Mouse (Mus musculus) lung, postnatal 0 days (tissue): ENCODE measurements around the gene Pip5k1b. TPM values are rescaled to one million over a fixed set of nuclear protein-coding genes. Genes with fewer than 3 reads are reported as not detected.

ENCODE experiments used
- ATAC-seq: fragments of 200-750 bp; cut with Nextera tagmentation; 2 replicates; pipeline ENCODE4 v1.8.0; 2017; ENCODE audit warnings: moderate library complexity
- DNase-seq: peaks from one replicate; pipeline ENCODE4 v3.0.0-alpha.2; 2016; ENCODE audit warnings: low spot score
- H3K27ac ChIP-seq: fragments of 300-500 bp; sonication (generic); 2 replicates; pipeline ENCODE4 v1.5.1; 2014; ENCODE audit warnings: antibody characterized with exemption, mild to moderate bottlenecking, low read length, mixed read lengths
- H3K27me3 ChIP-seq: fragments of 300-500 bp; sonication (generic); replicated peaks from 2 replicates; pipeline ENCODE4 v1.6.1; 2014; ENCODE audit warnings: low read length, mixed read lengths; ENCODE audit not compliant: insufficient read depth
- H3K36me3 ChIP-seq: fragments of 300-500 bp; sonication (generic); 2 replicates; pipeline ENCODE4 v1.6.1; 2014; ENCODE audit warnings: low read length, mixed read lengths; ENCODE audit not compliant: insufficient read depth
- H3K4me1 ChIP-seq: fragments of 300-500 bp; sonication (generic); 2 replicates; pipeline ENCODE4 v1.6.1; 2014; ENCODE audit warnings: antibody characterized with exemption, low read depth, low read length, mixed read lengths; ENCODE audit not compliant: insufficient read depth
- H3K4me2 ChIP-seq: fragments of 300-500 bp; sonication (generic); replicated peaks from 2 replicates; pipeline ENCODE4 v1.6.1; 2014; ENCODE audit warnings: low read depth, mild to moderate bottlenecking, low read length, moderate library complexity, mixed read lengths
- H3K4me3 ChIP-seq: fragments of 300-500 bp; sonication (generic); 2 replicates; pipeline ENCODE4 v1.5.1; 2014; ENCODE audit warnings: low read depth, low read length
- H3K9ac ChIP-seq: fragments of 300-500 bp; sonication (generic); replicated peaks from 2 replicates; pipeline ENCODE4 v1.6.1; 2014; ENCODE audit warnings: low read depth, mild to moderate bottlenecking
- H3K9me3 ChIP-seq: fragments of 300-500 bp; sonication (generic); 2 replicates; pipeline ENCODE4 v1.6.1; 2016; ENCODE audit warnings: low read length, mixed read lengths
- CTCF ChIP-seq: IDR thresholded peaks from 2 replicates; pipeline ENCODE4 v1.5.1; 2016; ENCODE audit warnings: antibody characterized with exemption, mild to moderate bottlenecking
- EP300 ChIP-seq: IDR thresholded peaks from 2 replicates; pipeline ENCODE4 v1.6.1; 2016; ENCODE audit warnings: antibody characterized with exemption, mild to moderate bottlenecking, control low read depth
- WGBS: fragments of 180-500 bp; shearing (Covaris S2); extraction: QIAGEN DNeasy Blood & Tissue Kit; methylation state at CpG from one replicate; pipeline ENCODE4 v1.1.7; 2014; 5-methylcytosine and 5-hydroxymethylcytosine counted together
- polyA plus RNA-seq: library from polyadenylated mRNA; unstranded; fragments of >200 nt; fragmentation: Nextera tagmentation; extraction: Ambion mirVana; gene quantifications from 2 replicates; pipeline ENCODE4 v1.2.1, GENCODE M21; 2015

Pip5k1b gene
- polyA plus RNA-seq, 1 experiment from 2014 or later = 14.5 TPM

GRCm38 (mm10) chr19:24307271-24308221, 248.1 kb downstream of the Pip5k1b start:
- TF ChIP-seq EP300 (no peak), CTCF (no peak)
- ATAC-seq (peak; percentile 62), DNase-seq (peak; percentile 56)
- Histone ChIP-seq H3K27me3 (no peaks in the 10 kb centered on the region), H3K4me1 (peaks cover 11% of the 10 kb centered on the region; the same call in 1 of the 2 replicates), H3K9ac (no peak overlapping the region), H3K27ac (peak overlapping the region; percentile 51), H3K9me3 (no peaks in the 10 kb centered on the region), H3K36me3 (no peaks in the 10 kb centered on the region), H3K4me3 (no peak overlapping the region), H3K4me2 (no peak overlapping the region)
- WGBS = 43% methylated on average over 13 of the region's 13 CpGs

GRCm38 (mm10) chr19:24306351-24306750, 249.3 kb downstream of the Pip5k1b start:
- Histone ChIP-seq H3K36me3 (no peaks in the 10 kb centered on the region), H3K4me2 (no peak overlapping the region), H3K4me1 (peaks cover 11% of the 10 kb centered on the region; the same call in 1 of the 2 replicates), H3K9ac (no peak overlapping the region), H3K9me3 (no peaks in the 10 kb centered on the region), H3K27ac (no peak overlapping the region), H3K4me3 (no peak overlapping the region), H3K27me3 (no peaks in the 10 kb centered on the region)
- 80% methylated on average over 5 of the region's 5 CpGs for WGBS
- 0 out of 2 replicates have a peak, but pooled peaks have one; percentile 15 for TF ChIP-seq CTCF
- no peak for TF ChIP-seq EP300
- ATAC-seq (no peak), DNase-seq (no peak)

GRCm38 (mm10) chr19:24302198-24302597, 253.5 kb downstream of the Pip5k1b start:
- no peak for DNase-seq
- Histone ChIP-seq H3K4me2 (no peak overlapping the region), H3K27ac (no peak overlapping the region), H3K36me3 (no peaks in the 10 kb centered on the region), H3K4me1 (no peaks in the 10 kb centered on the region; the same call in 1 of the 2 replicates), H3K4me3 (no peak overlapping the region), H3K27me3 (no peaks in the 10 kb centered on the region), H3K9me3 (no peaks in the 10 kb centered on the region), H3K9ac (no peak overlapping the region)
- 55% methylated on average over 10 of the region's 10 CpGs for WGBS
- TF ChIP-seq EP300 (no peak), CTCF (no peak)
- no peak for ATAC-seq

GRCm38 (mm10) chr19:24301768-24302148, 253.9 kb downstream of the Pip5k1b start:
- TF ChIP-seq EP300 = no peak
- Histone ChIP-seq H3K4me3 (no peak overlapping the region), H3K9ac (no peak overlapping the region), H3K4me2 (no peak overlapping the region), H3K36me3 (no peaks in the 10 kb centered on the region), H3K27me3 (no peaks in the 10 kb centered on the region), H3K4me1 (no peaks in the 10 kb centered on the region), H3K27ac (no peak overlapping the region), H3K9me3 (no peaks in the 10 kb centered on the region)
- DNase-seq = no peak
- no peak for ATAC-seq
- 39% methylated on average over 5 of the region's 5 CpGs for WGBS

GRCm38 (mm10) chr19:24300994-24301767, 254.5 kb downstream of the Pip5k1b start:
- 6% methylated on average over 9 of the region's 9 CpGs for WGBS
- peak; percentile 87 for DNase-seq

GRCm38 (mm10) chr19:24293537-24293936, 262.1 kb downstream of the Pip5k1b start:
- Histone ChIP-seq H3K9me3 (no peaks in the 10 kb centered on the region), H3K4me3 (no peak overlapping the region), H3K27ac (no peak overlapping the region), H3K4me2 (no peak overlapping the region), H3K27me3 (no peaks in the 10 kb centered on the region), H3K4me1 (no peaks in the 10 kb centered on the region), H3K9ac (no peak overlapping the region), H3K36me3 (no peaks in the 10 kb centered on the region)
- DNase-seq = peak; percentile 52
- 36% methylated on average over 5 of the region's 5 CpGs for WGBS
- ATAC-seq = peak; percentile 83
- TF ChIP-seq CTCF (no peak), EP300 (peak; percentile 66)

More at GRCm38 (mm10) chr19:24300994-24301767, 254.5 kb downstream of the Pip5k1b start:
- no peaks in the 10 kb centered on the region for H3K27me3 ChIP-seq
- H3K4me1 ChIP-seq = no peaks in the 10 kb centered on the region
- H3K36me3 ChIP-seq = no peaks in the 10 kb centered on the region
- peak; percentile 90 for ATAC-seq
- H3K9me3 ChIP-seq = no peaks in the 10 kb centered on the region
- H3K4me2 ChIP-seq = peak overlapping the region; percentile 52
- no peak overlapping the region for H3K27ac ChIP-seq
- TF ChIP-seq CTCF (peak; percentile 97), EP300 (no peak)
- no peak overlapping the region for H3K9ac ChIP-seq
- H3K4me3 ChIP-seq = peak overlapping the region; percentile 38
